Mouse (Mus musculus) effector memory CD4-positive, alpha-beta T cell, adult 5 months (primary cell): ENCODE results near the gene Olfr731. TPM values are rescaled to one million over a fixed set of nuclear protein-coding genes. Genes with fewer than 3 reads are reported as not detected.

Source experiments
- polyA plus RNA-seq: library from polyadenylated mRNA; unstranded; fragments of 100-300 nt; shearing (Covaris generic); gene quantifications from one replicate; pipeline ENCODE4 v1.2.1, GENCODE M21; 2017

The Olfr731 gene
- polyA plus RNA-seq: not detected

GRCm38 (mm10) chr14:50241766-50242165 is at the start of gene Olfr731:
Gene Olfr731 (minus strand): TSS chr14:50241866.

GRCm38 (mm10) chr14:50284106-50284505 is 42.4 kb upstream of the Olfr731 start, which contains the start of gene Olfr732:
Gene Olfr732 (minus strand): TSS chr14:50284206.

DNA sequence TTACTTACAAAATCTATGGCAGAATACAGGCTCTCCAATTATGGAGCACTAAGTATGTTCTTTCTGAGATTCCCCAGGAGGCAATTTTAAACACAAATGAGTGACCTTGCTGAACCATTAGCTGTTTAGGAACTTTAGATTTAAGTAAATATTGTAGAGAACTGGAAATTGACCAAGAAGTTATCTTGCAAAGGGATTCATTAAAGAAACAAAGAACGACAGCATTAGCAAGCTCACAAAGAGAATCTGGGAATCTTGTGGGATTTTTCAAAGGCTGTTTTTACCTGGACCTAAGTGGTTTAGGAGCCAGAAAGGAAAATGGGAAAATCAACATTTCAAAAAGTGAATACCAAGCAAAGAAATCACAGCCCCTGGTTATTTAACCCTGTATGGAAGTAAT is 53.6 kb downstream of the Olfr731 start, which contains the start of gene Olfr730:
TSS of gene Olfr730 (minus strand) at position 101 of the 400 bp plus-strand sequence.

Other genes starting within 250 kb of the Olfr731 start
- gene Olfr725, start 201.5 kb downstream of the Olfr731 start, polyA plus RNA-seq: not detected
- not detected for gene Olfr726, start 150.9 kb downstream of the Olfr731 start, polyA plus RNA-seq
- not detected for gene Olfr727, start 118.7 kb downstream of the Olfr731 start, polyA plus RNA-seq
- gene Olfr728, start 99.2 kb downstream of the Olfr731 start, polyA plus RNA-seq: not detected
- gene Olfr729, start 89.0 kb downstream of the Olfr731 start, polyA plus RNA-seq: not detected
- not detected for gene Olfr730, start 53.7 kb downstream of the Olfr731 start, polyA plus RNA-seq
- gene Olfr732, start 42.3 kb upstream of the Olfr731 start, polyA plus RNA-seq: 0.16 TPM
- gene Olfr733, start 59.7 kb upstream of the Olfr731 start, polyA plus RNA-seq: not detected
- not detected for gene Olfr734, start 84.9 kb upstream of the Olfr731 start, polyA plus RNA-seq
- gene Olfr735, start 107.0 kb upstream of the Olfr731 start, polyA plus RNA-seq: not detected
- not detected for gene Tlr11, start 116.0 kb upstream of the Olfr731 start, polyA plus RNA-seq
- gene Olfr736, start 139.3 kb upstream of the Olfr731 start, polyA plus RNA-seq: not detected
- not detected for gene Olfr738, start 165.7 kb upstream of the Olfr731 start, polyA plus RNA-seq
- gene Olfr739, start 176.8 kb upstream of the Olfr731 start, polyA plus RNA-seq: not detected
- gene Olfr740, start 203.7 kb upstream of the Olfr731 start, polyA plus RNA-seq: not detected
- gene Olfr741, start 230.9 kb upstream of the Olfr731 start, polyA plus RNA-seq: not detected